Mouse (Mus musculus) cerebellum, postnatal 4 days (tissue): ENCODE results near the gene Abl2.
"Not testable (repeated sequence)": the region's sequence is repeated elsewhere in the genome, so short reads cannot be mapped to it uniquely, and the experiment has no call there.

ENCODE experiments used
- DNase-seq, 2 experiments: peaks; one replicate each; pipeline ENCODE4 v3.0.0; 2022; ENCODE audit warnings: low spot score in 2 of 2, mixed read lengths in 1 of 2

Abl2 gene

DNA sequence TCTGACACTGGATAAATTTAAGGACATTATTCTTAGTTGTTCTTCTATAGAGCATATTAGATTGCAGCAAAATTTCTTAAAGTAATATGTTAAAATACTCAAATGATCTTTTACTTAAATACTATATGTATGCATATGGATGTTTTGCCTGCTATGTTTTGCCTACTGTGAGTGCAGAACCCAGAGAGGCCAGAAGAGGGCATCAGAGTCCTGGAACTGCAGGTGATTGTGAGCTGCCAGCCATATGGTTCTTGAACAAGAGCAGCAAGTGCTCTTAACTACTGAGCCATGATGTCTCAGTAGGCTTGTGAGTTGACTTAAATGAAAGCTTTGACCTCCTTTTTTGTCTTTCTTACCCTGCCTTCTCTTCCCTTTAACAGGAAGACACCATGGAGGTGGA is 72.4 kb downstream of the Abl2 start:
- peak in 1 of 2 experiments; percentile 26 for DNase-seq

DNA sequence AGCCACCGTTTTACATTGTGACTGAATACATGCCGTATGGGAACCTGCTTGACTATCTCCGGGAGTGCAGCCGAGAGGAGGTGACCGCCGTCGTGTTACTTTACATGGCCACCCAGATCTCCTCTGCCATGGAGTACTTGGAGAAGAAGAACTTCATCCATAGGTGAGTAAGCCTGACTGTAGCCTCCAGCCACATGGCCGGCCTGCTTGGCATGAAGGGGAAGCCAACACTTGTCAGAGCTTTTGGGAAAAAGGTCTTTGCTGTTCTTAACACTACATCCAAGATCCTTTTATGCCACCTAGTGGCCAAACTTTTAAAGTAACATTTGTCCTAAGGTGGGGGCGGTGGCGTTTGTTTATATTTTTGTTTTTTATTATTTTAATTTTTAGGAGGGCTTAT is 74.5 kb downstream of the Abl2 start:
- DNase-seq, result no peak

DNA sequence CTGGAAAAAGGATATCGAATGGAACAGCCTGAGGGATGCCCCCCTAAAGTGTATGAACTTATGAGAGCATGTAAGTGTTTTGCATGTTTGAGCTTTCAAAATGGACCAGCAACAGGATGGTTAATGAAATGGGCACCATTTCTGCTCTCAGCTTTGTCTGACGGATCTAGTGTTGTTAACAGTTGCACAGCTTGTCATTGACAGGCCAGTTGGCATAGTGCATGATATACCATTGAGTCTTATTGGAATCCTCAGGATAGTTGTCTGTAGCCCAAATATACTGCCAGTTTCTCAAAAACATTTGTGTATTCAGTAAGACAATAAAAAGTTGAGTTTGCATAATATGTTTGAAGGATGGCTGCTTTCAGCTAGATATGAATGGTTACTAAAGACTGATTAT is 76.6 kb downstream of the Abl2 start:
- no peak for DNase-seq

DNA sequence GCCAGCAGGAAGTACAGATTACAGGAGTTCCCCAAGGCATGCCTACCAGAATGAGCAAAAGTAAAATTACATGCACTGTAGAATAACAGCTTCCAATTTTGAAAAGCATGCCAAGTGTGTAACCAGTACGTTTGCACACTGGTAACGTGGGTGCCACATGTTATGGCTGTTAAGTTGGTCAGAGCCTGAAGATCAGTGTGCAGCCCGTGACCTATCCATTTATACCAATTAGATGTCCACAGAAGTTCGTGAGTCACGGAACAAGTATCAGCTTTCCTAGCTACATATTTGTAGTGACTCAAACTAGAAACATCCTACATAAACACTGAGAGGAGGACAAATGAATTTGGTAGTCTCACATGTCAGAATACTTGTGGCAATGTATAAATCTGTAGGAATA is 80.9 kb downstream of the Abl2 start:
- DNase-seq, result no peak

DNA sequence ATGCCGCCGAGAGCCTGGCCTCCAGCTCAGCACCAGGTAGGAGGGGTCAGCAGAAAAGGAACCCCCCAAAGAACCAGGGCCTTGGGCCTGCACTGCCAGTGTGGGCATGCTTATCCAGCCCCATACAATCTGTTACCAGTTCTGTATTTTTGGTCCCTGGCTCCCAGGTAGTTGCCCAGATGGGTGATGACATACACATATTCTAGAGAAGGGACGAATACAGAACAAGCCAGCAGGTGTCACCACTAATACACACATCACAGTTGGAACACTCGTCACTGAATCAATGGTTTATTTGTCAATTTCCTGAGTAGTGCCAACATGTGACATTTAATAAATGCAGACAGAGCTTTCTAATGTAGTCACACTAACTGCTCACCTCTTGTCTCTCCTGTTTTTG is 82.0 kb downstream of the Abl2 start:
- no peak for DNase-seq

DNA sequence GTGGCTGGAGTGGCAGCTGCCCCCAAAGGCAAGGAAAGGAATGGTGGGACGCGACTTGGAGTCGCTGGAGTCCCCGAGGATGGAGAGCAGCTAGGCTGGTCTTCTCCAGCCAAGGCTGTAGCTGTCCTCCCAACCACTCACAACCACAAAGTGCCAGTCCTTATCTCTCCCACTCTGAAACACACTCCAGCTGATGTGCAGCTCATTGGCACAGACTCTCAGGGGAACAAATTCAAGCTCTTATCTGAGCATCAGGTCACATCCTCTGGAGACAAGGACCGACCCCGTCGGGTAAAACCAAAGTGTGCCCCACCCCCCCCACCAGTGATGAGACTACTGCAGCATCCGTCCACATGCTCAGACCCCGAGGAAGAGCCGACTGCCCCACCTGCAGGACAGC is 83.2 kb downstream of the Abl2 start:
- DNase-seq, result no peak

DNA sequence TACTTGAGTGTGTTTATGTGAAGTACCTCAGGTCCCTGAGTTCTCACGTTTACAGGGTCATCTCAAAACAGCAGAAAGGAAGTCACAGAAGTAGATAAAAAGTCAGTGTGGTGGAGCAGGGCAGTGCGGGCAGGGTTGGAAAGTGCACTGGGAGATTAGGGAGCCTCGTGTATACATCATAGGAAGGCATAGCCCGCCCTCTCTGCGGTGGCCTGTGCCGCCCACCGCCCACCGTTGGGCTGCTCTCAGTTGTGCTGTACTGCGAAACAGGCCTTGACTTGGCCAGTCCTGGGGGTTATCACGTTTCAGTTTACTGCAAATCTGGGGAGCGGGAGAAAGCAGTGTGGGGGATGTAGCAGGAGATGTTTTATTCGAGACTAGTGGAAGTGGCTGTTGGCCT is 84.2 kb downstream of the Abl2 start:
- DNase-seq, result no peak

DNA sequence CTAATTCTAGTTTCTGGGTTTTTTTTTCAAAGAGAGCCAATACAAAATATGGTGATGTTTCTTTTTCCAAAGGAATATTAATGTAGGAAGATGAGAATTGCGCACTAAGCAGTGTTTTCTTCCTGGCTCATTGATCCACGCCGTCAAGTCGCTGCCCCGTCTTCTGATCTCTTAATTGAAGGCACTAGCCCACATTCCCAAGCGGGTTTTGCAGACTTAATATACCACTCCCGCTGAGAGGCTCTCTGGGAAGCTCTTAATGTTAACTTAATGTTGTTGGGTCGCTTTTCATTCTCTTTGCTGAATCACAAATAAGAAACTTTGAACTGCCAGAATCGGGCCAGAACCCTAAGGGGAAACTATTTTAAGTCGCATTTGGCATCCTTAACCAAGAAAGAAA is 85.5 kb downstream of the Abl2 start:
- no peak for DNase-seq

DNA sequence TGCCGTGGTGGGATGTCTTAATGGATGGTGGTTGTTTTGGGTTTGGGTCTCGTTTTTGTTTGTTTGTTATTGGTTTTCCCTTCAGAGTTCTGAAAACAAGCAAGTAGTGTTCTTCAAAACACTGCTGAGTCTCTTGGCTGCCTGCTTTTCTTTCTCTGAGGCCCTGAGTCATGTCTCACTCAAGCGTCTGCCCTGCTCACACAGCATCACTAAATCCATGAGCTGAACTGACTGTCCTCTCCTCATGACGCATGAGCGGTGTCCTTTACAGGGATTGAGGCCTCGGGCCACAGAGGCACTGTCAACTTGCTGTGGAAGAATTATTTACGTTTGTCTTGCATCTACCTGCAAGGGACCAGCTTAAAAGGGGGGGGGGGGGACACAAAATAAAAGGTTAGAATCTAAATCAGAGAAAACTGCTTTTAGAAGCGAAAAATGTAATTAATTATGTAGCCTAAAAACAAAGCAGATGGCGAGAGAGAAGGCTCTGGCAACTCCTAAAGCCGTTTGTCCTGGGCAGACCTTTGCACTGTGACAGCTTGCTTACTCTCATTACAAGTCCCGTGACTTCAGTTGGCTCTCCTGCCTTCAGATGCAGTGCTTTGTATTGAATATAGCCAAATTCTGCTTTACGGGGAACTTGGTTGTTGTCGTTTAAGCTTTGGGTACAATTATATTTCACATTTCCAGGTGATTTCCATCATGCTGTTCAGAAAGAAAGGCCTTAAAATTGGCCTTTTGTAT is 86.4 kb downstream of the Abl2 start:
- no peak for DNase-seq

DNA sequence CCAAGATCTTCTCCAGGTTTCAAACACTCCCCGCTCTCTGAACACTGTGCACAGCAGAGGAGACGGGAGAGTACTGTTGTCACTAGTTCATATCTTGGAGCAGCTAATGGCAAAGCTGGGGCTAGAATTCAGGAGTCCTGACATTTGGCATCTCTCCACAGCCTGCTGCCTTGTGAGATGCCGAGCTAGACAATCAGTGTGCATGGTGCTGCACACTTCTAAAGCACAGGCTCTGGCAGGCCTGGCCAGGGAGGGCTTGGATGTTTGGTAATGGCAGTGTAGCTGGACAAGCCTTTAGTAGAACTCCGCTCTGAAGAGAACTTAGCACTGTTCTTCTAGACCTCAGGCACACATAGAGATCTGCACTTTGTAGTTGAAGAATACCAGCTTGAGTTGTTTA is 87.4 kb downstream of the Abl2 start:
- no peak for DNase-seq

DNA sequence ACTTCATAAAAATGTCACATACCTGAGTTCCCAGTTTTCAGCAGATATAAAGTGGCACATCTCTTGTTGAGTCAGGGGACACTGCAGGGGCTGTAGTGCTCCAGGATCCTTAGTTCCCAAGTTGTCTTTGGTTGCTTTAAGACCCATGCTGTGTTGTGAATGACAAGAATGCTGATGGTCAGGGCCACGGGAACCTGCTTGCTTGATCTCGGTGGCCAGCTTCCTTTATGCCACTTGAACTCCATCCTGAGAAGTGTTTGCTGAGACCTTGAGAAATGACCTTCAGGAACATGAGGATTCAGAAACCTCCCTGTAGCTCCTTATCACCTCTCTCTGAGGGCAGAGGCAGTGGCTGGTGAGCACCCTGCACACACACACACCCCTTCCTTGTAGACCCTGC is 90.1 kb downstream of the Abl2 start:
- DNase-seq, result no peak

DNA sequence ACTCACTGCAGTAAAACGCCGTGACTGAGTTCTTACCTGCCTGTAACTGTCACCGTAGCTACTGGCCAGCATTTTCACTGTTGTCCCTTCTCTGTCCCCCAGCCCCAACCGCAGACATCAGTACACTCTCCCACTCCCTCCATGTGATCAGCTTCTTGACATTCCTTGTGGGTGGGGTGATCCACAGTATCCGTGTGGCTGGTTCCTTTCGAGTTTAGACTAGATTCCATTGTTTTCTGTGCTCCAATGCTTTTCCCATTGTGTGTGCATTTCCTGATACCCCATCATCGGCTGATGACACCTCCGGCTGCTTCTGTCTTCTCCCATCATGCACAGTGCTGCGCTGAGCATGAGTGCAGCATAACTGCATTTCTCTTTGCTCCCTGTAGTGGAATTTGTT is 92.0 kb downstream of the Abl2 start:
- no peak for DNase-seq

DNA sequence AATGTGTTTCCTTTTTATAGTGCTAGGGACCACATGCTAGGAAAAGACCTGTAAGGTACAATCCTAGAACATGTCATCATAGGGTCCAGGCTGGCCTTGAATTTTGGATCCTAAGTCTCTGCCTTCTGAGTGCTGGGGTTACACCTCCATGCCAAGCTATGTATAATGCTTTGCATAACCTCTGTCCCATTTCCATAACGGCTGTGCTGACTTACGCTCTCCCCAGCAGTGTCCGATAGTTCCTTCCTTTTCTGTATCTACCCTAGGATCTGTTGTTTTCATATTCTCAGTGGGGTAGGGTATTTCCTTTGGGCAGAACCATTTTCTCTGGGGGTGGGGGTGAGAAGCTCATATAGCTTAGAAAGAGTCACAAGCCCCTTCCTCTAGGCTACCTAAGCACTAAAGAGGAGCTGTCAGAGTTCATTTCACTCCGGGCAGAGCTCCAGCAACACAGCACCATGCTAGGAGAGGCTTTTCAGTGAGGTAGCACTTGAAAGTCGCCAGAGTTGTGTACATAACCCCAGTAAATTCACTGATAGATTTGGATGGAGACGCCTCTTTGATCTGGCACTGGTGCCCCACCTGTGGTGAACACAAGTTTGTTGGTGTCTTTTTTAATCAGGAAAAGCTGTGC is 93.7 kb downstream of the Abl2 start:
- DNase-seq, result no peak

DNA sequence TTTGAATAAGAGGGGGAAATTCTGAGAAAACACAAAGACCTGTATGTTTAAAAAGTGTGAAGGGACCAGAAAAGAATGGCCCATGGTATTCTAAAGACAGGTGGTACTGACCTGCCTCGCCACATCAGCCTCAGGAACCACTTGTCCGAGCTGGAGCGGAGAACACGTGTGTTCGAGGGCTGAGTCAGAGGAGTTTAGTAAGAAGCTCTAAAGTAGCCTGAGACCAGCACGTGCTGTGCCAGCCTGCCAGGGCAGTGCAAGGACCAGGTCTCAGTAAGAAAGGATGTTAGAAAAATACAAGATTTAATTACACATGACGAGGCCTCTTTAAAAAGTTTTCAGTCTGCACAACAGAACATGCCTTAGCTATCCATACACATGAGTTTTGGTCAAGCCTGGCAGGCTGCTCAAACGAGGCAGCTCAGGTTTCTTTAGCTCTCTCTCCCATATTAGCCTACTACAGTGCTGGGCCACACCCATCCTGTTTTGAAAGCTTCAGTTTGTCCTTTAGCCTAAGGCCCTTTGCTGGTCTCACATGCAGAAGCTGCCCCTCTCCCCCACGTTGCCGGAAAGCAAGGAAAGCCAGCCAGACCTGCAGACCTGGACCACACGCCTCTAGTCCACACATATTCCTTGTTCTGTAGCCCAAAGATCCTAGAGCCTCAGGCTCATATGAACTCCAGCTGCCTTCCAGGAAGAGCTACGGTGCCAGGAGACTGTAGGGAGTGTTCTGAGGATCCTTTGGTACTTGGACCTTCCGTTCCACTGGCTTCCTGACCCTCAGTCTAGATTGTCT is 96.3 kb downstream of the Abl2 start:
- no peak for DNase-seq

DNA sequence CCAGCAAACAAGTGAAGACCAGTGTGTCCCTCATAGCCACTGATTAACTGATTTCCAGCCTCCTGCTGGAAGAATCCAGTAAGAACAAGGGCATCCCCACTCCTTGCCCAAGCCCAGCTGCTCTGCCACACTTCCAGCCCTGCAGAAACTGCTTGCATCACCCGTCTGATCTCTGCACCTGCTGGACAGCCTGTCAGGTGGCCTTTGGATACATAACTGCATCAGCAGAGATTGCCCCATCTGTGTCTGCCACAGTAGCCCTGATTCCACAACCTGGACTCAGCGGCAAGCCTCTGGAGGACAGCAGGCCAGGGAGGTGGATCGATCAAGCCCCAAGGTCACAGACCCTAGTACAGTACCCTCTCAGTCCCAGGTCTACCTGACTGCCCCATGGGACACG is 98.9 kb downstream of the Abl2 start:
- no peak for DNase-seq

DNA sequence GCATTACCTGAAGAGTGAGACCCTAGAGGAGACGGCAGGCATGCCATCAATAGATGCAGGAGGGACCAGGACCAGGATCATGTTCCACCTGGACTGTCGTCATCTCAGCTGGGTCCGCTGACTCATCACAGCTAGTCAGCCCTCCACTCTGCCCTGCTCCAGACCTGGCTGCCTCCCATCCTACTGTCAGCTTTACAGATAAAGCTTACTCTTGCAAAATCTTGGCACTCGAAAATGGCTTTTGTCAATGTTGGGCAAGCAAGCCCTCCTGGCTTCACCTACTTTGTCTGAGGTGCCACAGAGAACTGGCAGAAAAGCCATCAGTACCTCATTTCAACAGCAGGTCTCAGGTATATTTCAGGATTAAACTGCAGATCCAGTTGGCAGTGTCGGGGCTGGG is 100.1 kb downstream of the Abl2 start:
- no peak for DNase-seq

DNA sequence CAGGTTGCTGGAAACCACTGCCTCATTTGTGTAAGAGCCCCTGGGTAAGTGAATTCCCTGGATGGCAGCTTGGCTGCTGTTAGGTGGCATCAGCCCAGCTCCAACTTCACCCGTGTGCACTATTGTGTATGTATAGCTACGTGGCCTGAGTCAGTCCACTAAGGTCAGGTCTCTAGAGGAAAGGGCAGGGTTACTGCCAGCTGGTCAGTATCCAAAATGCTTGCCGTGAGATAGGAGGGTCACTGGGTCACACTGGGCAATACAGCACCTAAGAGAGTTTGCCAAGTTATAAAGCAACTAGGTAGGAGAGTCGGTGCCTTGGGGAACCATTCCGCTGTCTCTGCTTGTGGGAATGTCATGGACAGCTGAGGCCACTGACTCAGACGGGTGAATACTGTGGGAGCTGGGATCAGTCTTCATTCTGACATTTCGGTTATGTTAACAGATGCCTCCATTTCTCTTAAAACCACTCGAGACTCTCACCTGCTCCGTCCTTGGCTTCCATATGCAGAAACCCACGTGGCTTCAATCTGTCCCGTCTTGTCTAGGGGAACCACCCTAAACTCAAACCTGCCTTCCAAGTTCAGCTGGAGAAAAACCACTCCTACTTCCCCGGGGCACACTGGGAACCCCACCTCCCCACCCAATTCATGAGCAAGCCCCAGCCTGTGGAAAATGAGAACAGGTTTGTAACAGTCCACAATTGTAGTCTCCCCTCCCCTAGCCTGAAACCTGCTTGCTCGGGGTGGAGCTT is 101.5 kb downstream of the Abl2 start:
- no peak for DNase-seq

DNA sequence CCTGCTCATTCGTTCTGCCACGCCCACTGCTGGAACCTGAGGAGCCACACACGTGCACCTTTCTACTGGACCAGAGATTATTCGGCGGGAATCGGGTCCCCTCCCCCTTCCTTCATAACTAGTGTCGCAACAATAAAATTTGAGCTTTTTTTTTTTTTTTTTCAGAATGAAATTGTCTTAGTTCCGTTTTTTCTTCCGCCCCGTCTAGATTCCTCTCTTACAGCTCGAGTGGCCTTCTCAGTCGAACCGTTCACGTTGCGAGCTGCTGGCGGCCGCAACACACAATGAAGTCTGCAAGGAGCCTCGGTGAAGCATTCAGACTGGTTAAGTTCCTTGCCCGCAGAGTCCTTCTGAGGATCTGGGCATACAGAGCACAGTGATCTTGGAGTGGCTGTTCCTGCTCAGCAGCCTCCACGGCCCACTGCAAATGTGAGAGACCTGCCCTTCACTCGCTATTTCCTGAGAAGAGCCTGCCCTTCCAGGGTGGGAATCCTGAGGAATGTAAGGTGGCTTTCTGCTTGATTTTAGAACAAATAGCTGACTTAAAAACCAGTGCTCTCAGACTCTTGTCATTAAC is 102.2 kb downstream of the Abl2 start:
- not testable (repeated sequence) for DNase-seq

DNA sequence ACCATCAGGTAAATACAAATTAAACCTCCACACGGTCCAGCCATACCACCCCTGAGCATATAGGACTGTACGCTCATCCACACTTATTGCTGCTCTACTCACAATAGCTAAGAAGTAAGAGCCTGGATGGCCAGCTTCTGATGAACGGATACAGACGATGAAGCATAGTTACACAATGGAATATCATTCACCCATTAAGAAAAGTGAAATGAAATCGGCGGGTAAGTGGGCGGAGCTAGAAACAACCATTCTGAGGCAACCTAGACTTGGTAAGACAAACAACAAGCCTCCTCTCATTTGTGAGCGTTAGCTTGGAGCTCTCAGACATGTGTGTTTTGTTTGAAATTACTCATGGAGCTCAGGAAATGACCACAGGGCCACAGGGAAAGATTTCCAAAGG is 107.2 kb downstream of the Abl2 start:
- DNase-seq, result no peak

DNA sequence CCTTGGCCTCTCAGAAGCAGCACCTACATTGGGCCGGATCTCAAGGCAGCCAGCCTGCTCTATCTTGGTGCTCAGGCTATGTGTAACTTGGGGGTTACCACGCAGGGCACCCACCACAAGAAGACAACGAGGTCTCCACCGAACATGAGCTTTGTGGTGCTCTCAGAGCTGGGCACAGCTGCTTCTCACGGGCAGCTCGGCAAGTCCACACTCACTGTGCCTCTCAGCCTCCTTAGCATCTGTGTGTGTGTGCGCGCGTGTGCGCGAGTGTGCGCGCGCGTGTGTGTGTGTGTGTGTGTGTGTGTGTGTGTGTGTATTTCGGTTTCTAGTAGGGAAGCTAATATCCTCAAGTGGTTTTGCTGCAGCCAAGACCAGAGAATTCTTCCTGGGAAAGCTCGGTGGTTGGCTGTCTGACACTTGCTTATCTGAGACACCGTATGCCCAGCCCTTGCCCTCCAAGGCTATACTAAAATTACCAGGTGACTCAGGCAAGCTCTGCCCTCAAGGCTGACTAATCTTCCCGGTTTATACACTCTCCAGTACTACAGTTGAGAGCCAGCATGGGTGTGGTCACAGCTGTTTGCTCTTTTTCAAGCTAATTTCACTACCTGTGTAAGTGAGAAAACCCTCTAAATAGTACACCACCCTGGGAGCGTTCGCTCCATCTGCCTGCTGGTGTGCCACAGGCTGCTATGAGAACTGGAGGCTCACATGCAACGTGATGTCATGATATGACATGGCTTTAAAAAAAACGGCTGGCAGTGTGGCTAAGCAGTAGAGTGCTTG is 108.7 kb downstream of the Abl2 start:
- DNase-seq, result no peak

DNA sequence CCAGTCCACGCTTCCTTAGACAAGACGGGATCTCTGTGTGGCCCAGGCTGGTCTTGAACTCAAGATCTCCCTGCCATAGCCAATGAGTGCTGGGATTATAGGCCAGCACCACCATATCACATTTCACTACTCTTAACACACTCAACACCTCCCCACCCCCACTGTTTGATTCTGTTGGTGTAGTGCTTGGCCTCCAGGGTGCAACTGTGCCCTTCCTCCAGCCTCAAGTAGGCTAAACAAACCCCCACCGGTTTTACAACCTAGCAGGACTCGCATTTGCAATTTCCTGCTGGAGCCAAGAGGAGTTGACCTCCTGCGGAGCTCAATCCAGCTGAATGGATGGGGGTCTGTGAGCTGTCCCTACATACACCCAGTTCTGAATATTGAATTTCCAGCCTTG is 110.0 kb downstream of the Abl2 start:
- DNase-seq, result no peak
